Mouse (Mus musculus) embryonic facial prominence, embryonic 10.5 days (tissue): ENCODE measurements around the gene Smco1. TPM values are rescaled to one million over a fixed set of nuclear protein-coding genes. Genes with fewer than 3 reads are reported as not detected.
"Not testable (repeated sequence)": the region's sequence is repeated elsewhere in the genome, so short reads cannot be mapped to it uniquely, and the experiment has no call there.

ENCODE experiments used
- DNase-seq: peaks from one replicate; pipeline ENCODE4 v3.0.0-alpha.2; 2017; ENCODE audit warnings: low spot score
- H3K27ac ChIP-seq: fragments of 300-500 bp; sonication (generic); replicated peaks from 2 replicates; pipeline ENCODE4 v1.5.1; 2016; ENCODE audit warnings: mild to moderate bottlenecking
- H3K27me3 ChIP-seq: fragments of 300-500 bp; sonication (generic); replicated peaks from 2 replicates; pipeline ENCODE4 v1.6.1; 2016; ENCODE audit warnings: low read depth, mild to moderate bottlenecking; ENCODE audit not compliant: poor library complexity, severe bottlenecking
- H3K36me3 ChIP-seq: fragments of 300-500 bp; sonication (generic); replicated peaks from 2 replicates; pipeline ENCODE4 v1.6.1; 2016; ENCODE audit warnings: mild to moderate bottlenecking, moderate library complexity
- H3K4me1 ChIP-seq: fragments of 300-500 bp; sonication (generic); 2 replicates; pipeline ENCODE4 v1.6.1; 2016
- H3K4me3 ChIP-seq: fragments of 300-500 bp; sonication (generic); 2 replicates; pipeline ENCODE4 v1.5.1; 2016; ENCODE audit warnings: mild to moderate bottlenecking, moderate library complexity
- H3K9me3 ChIP-seq: fragments of 300-500 bp; sonication (generic); 2 replicates; pipeline ENCODE4 v1.6.1; 2016; ENCODE audit warnings: mild to moderate bottlenecking
- WGBS: fragments of 180-500 bp; shearing (Covaris S2); methylation state at CpG from one replicate; pipeline ENCODE4 v1.1.7; 2016; 5-methylcytosine and 5-hydroxymethylcytosine counted together
- polyA plus RNA-seq: library from polyadenylated mRNA; unstranded; fragments of >200 nt; fragmentation: Nextera tagmentation; extraction: Ambion mirVana; gene quantifications from 2 replicates; pipeline ENCODE4 v1.2.1, GENCODE M21; 2016

Gene Smco1
- polyA plus RNA-seq, 1 experiment from 2014 or later, result not detected

DNA sequence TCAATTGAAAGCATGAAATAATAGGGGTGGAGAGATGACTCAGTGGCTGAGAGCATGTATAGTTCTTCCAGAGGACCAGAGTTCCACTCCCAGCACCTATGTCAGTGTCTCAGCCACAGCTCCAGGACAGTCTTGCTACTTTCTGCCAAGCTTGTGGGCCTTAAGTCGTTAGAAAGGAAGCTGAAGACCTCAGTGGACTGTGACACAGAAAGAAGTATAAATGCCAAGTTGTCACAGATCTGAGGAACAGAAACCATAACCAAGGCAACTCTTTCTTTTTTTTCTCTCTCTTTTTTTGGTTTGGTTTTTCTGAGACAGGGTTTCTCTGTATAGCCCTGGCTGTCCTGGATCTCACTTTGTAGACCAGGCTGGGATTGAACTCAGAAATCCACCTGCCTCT is 4.6 kb downstream of the Smco1 start:
- Histone ChIP-seq H3K36me3 (peaks cover 16% of the 10 kb centered on the region), H3K9me3 (peaks cover 9% of the 10 kb centered on the region; the same call in 1 of the 2 replicates), H3K4me1 (peaks cover 25% of the 10 kb centered on the region), H3K4me3 (no peak overlapping the region), H3K27me3 (no peaks in the 10 kb centered on the region), H3K27ac (no peak overlapping the region)
- DNase-seq, result no peak
- 69% methylated on average over 1 of the region's 1 CpGs for WGBS

DNA sequence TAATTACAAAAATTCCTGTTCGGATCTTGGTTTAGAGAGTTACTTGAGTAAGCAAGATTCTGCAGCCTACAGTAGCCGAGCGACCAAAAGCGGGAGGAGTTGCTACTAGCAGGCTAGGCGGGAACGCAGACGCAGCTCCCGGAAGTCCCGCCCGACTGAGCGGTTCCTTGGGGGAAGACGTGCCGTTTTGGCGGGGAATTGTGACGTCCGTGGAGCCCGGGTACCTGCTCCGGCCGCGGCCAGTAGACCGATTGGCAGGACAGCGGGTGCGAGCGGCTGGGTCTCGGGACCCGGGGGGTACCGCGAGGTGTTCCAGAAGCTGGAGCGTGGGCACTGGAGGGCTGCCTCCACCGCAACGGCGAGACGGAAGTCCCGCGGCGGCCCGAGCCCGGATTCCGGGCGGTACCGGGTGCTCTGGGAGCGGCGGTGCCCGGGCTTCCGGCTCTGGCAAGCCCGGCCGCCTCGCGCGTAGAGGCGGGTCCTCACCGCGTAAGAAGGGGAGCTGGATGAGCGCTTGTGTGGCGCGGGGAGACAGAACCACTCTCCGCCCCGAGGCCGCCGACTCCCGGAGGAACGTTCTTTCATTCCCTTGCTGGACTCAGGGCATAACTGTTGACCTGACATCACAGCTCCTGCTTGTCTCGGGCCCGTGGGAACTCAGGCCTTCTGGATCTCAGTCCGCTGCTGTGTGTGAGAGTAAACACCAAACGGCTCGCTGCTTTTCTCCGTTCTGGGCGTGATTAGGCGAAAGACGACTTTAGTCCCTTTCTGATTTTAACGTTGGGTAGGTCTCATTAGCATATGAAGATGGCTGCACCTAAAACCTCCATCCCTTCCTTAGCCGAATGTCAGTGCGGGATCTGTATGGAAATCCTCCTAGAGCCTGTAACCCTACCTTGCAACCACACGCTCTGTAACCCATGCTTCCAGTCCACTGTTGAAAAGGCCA is 6.3 kb downstream of the Smco1 start, which contains the start of gene Rnf168:
Gene Rnf168 (plus strand): TSS at position 152 of the 949 bp plus-strand sequence.
- under 1% methylated on average over 75 of the region's 75 CpGs for WGBS

DNA sequence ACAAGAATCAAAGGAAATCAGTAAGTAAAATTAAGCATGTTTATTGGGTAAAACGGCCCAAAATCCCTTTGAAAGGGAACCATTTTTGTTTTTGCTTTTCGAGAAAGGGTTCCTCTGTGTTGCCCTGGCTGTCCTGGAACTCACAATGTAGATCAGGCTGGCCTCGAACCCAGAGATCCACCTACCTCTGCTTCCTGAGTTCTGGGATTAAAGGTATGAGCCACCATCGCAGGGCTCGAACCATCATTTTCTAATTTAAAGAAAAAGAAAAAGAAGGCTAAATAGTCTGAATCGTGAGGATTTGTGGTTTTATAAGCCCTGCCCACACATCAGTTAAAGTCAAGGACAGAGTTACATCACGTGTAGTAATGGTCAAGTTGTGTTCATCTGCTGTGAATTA is 7.1 kb downstream of the Smco1 start:
- H3K4me3 ChIP-seq, result peak overlapping the region; percentile 87
- H3K4me1 ChIP-seq, result peaks cover 25% of the 10 kb centered on the region
- peaks cover 41% of the 10 kb centered on the region for H3K36me3 ChIP-seq
- no peak for DNase-seq
- H3K9me3 ChIP-seq, result peaks cover 9% of the 10 kb centered on the region; the same call in 1 of the 2 replicates
- no peaks in the 10 kb centered on the region for H3K27me3 ChIP-seq
- H3K27ac ChIP-seq, result peak overlapping the region; percentile 95
- WGBS, result 65% methylated on average over 7 of the region's 7 CpGs

More for the DNA sequence above, 6.3 kb downstream of the Smco1 start, which contains the start of gene Rnf168:
- H3K4me3 ChIP-seq, result peak within 1 kb of the TSS; percentile 87
- no peaks in the 10 kb centered on the region for H3K27me3 ChIP-seq
- H3K9me3 ChIP-seq, result peaks cover 9% of the 10 kb centered on the region; the same call in 1 of the 2 replicates
- H3K4me1 ChIP-seq, result peaks cover 25% of the 10 kb centered on the region
- peak; percentile 93 for DNase-seq
- H3K36me3 ChIP-seq, result peaks cover 33% of the 10 kb centered on the region
- H3K27ac ChIP-seq, result peak within 1 kb of the TSS; percentile 95

DNA sequence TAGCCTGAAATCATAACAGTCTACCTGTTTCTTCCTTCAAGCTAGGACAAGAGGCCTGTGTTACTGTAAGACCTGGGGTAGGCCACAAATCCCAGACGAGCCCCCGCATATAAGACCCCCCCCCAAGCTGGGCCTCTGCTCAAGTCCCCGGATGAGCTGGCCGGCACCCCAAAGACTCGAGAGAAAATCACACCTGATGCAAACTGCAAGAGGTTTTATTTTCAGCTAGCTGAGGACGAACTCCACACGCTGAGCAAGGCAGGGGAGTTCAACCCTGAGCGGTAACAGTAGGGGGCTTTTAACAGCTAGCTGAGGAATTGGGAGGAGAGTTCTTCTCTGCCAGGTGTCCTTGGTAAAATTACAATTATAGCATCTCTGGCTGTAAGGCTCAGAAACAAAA is 8.9 kb downstream of the Smco1 start:
- peak overlapping the region; percentile 87 for H3K4me3 ChIP-seq
- no peak for DNase-seq
- H3K27me3 ChIP-seq, result no peaks in the 10 kb centered on the region
- H3K9me3 ChIP-seq, result peaks cover 9% of the 10 kb centered on the region; the same call in 1 of the 2 replicates
- peaks cover 25% of the 10 kb centered on the region for H3K4me1 ChIP-seq
- H3K36me3 ChIP-seq, result peaks cover 59% of the 10 kb centered on the region
- H3K27ac ChIP-seq, result no peak overlapping the region
- WGBS, result 95% methylated on average over 8 of the region's 8 CpGs

DNA sequence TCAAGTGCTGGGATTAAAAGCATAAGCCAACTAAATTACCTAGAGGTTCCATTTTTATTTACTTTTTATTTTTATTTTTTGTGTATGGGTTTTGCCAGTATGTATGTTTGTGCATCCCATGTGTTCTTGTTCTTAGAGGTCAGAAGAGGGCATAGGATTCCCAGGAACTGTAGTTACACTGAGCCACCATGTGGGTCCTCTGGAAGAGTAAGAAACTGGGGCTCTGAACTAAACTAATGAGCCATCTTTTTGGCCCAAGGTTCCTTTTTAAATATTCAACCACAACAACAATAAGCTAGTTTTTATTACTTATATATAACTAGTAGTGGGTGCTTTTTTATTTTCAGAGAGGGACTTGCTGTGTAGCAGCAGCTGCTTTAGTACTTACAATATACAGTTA is 11.3 kb downstream of the Smco1 start:
- Histone ChIP-seq H3K27ac (no peak overlapping the region), H3K36me3 (peaks cover 83% of the 10 kb centered on the region), H3K9me3 (peaks cover 9% of the 10 kb centered on the region; the same call in 1 of the 2 replicates), H3K4me3 (no peak overlapping the region), H3K4me1 (peaks cover 22% of the 10 kb centered on the region), H3K27me3 (no peaks in the 10 kb centered on the region)
- no peak for DNase-seq

DNA sequence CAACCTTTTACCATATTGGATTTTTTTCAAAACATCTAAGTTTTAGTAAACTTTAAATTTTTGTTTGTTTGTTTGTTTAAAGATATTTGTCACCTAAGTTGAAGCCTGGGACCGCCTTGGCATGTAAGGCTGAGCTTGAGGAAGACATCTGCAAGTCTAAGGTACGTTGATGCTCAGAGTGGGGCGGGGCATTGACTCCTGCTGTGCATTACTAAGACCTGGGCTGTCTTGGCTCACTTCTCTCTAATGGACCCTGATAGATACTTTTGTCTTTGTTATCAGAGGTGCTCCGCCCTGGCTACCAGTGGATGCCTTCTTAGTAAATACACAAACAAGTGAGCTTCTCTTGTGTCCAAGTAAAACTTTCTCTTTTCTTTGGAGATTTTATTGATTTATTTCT is 20.6 kb downstream of the Smco1 start:
- no peaks in the 10 kb centered on the region for H3K27me3 ChIP-seq
- WGBS, result 94% methylated on average over 4 of the region's 4 CpGs
- no peaks in the 10 kb centered on the region for H3K9me3 ChIP-seq
- H3K27ac ChIP-seq, result no peak overlapping the region
- peaks cover 69% of the 10 kb centered on the region for H3K36me3 ChIP-seq
- H3K4me3 ChIP-seq, result no peak overlapping the region
- no peak for DNase-seq
- no peaks in the 10 kb centered on the region for H3K4me1 ChIP-seq

DNA sequence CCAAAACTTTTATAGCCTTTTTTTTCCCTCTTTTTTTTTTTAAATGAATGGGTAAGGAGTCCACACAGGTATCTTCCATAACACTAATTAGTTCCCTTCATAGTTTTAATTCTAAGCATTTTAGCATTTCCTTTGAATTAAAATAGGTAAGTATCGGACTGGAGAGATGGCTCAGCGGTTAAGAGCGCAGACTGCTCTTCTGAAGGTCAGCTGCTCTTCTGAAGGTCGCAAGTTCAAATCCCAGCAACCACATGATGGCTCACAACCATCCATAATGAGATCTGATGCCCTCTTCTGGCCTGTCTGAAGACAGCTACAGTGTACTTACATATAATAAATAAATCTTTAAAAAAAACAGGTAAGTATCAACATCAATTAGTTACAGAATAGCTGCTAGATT is 28.3 kb downstream of the Smco1 start:
- not testable (repeated sequence) for H3K9me3 ChIP-seq, H3K27me3 ChIP-seq, H3K27ac ChIP-seq, DNase-seq, H3K4me1 ChIP-seq, H3K4me3 ChIP-seq
- H3K36me3 ChIP-seq, result peaks cover 65% of the 10 kb centered on the region
- 93% methylated on average over 4 of the region's 4 CpGs for WGBS

DNA sequence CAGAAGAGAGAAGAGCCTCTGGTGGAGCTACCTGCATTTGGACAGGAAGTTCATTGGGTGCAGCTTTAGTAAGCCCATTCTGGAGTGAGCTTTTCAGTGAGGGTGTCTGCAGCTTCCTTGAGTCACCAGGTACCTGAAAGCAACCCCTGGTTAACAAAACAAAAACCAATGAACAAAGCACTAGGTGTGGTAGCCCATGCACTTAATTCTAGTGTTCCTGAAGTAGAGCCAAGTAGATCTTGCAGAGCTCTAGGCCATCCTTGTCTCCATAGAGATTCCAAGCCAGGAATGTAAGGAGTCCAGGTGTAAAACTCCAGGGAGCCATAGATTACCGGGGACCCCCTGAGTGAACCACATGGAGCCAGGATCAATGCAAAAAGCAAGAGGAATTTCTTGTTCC is 31.8 kb downstream of the Smco1 start:
- Histone ChIP-seq H3K9me3 (no peaks in the 10 kb centered on the region), H3K36me3 (peaks cover 39% of the 10 kb centered on the region), H3K27me3 (no peaks in the 10 kb centered on the region), H3K4me1 (no peaks in the 10 kb centered on the region), H3K27ac (no peak overlapping the region), H3K4me3 (no peak overlapping the region)
- 46% methylated on average over 1 of the region's 1 CpGs for WGBS
- no peak for DNase-seq

DNA sequence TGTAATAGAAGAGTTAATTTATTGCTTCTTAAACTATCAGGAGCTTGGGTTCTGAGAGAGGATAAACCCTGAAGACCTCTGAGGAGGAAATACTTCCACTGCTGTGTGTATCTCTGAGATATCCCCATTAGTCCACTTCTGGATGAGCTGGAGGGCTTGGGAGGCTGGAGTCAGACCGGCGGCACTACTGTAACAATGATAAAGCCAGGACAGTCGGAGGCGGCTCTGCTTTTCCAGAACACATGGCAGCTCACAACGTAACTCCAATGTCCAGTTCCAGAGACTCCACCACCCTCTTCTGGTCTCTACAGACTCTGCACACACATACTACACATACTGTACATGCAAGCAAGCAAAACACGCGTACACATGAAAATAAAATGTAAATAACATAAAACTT is 32.6 kb downstream of the Smco1 start:
- peaks cover 31% of the 10 kb centered on the region for H3K36me3 ChIP-seq
- H3K4me3 ChIP-seq, result no peak overlapping the region
- no peak for DNase-seq
- no peaks in the 10 kb centered on the region for H3K4me1 ChIP-seq
- H3K9me3 ChIP-seq, result no peaks in the 10 kb centered on the region
- H3K27ac ChIP-seq, result no peak overlapping the region
- 96% methylated on average over 7 of the region's 7 CpGs for WGBS
- no peaks in the 10 kb centered on the region for H3K27me3 ChIP-seq

DNA sequence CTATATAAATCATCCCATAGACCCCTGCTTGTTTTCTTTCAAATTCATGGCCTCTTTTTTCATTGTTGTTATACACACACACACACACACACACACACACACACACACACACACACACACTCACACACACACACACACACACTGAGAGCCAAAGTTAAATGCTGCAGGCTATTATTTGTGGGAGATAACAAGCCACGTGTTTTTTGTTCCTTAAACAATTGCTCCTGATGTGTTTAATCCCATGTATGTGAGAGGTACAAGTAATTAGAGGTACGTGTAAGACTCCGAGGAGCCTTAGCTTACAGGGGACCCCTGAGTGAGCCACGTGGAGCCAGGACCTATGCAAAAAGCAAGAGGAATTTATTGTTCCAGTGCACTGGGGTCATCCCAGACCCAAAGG is 40.7 kb downstream of the Smco1 start:
- Histone ChIP-seq H3K27me3 (no peaks in the 10 kb centered on the region), H3K4me3 (no peak overlapping the region), H3K9me3 (no peaks in the 10 kb centered on the region), H3K27ac (no peak overlapping the region), H3K36me3 (no peaks in the 10 kb centered on the region), H3K4me1 (peaks cover 27% of the 10 kb centered on the region)
- DNase-seq, result no peak
- 78% methylated on average over 4 of the region's 4 CpGs for WGBS

DNA sequence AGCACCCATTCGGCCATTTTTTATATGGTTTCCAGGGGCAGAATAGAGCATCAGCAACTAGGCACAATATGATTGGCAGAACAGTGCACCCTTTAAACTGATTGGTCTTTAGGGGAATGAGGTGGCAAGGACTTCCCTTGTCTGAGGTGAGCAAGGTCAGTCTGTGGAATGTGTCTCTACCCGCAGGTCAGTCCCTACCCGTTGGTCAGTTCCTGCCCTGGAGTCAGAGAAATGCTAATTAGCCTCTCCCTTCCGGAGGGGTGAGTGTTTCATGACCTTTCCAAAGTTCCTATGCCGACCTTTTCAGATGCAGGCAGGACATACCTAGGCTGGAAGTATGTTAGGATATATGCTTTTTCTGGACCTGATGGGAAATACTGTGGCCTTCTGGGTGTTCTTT is 41.1 kb downstream of the Smco1 start:
- H3K9me3 ChIP-seq, result no peaks in the 10 kb centered on the region
- H3K27me3 ChIP-seq, result no peaks in the 10 kb centered on the region
- DNase-seq, result no peak
- H3K4me1 ChIP-seq, result peaks cover 27% of the 10 kb centered on the region
- no peak overlapping the region for H3K27ac ChIP-seq
- H3K36me3 ChIP-seq, result no peaks in the 10 kb centered on the region
- WGBS, result 34% methylated on average over 5 of the region's 5 CpGs
- no peak overlapping the region for H3K4me3 ChIP-seq

DNA sequence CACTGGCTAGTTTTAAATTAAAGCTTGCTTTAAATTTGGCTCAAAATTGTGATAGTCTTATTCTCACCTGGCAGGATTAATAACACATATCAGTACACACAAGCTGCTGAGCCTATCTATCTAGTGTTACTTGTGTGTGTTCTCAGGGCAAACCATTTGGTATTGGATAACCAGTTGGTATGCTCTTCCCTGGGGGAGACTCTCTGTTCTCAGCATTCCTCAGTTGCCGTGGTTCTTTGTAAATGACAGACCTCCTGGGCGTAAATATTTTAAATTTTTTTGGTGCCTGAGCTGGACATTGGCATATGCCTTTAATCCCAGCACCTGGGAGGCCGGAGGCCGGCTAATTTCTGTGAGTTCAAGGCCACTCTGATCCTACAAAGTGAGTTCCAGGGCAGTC is 41.6 kb downstream of the Smco1 start:
- H3K36me3 ChIP-seq, result no peaks in the 10 kb centered on the region
- no peaks in the 10 kb centered on the region for H3K9me3 ChIP-seq
- WGBS, result 46% methylated on average over 4 of the region's 4 CpGs
- peak; percentile 15 for DNase-seq
- no peaks in the 10 kb centered on the region for H3K27me3 ChIP-seq
- H3K4me1 ChIP-seq, result peaks cover 27% of the 10 kb centered on the region
- H3K4me3 ChIP-seq, result no peak overlapping the region
- H3K27ac ChIP-seq, result no peak overlapping the region; the same call in 1 of the 2 replicates

DNA sequence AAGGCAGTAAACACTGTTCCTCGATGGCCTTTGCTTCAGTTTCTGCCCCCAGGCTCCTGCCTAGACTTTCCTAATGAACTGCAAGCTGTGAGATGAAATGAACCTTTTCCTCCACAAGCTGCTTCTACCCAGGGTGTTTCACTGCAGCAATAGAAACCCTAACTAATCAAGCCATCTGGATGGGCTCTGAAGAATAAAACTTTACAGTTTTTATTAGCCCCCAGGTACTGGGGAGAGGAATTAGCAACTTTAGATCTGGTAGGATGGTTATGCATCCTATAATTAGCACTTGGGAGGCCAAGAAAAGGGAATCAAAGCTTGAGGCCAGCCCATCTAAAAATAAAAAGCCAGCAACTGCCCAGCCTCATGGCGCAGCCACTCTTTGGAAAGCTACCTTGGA is 45.3 kb downstream of the Smco1 start:
- Histone ChIP-seq H3K27me3 (no peaks in the 10 kb centered on the region), H3K9me3 (no peaks in the 10 kb centered on the region), H3K4me1 (peaks cover 25% of the 10 kb centered on the region), H3K27ac (no peak overlapping the region), H3K4me3 (no peak overlapping the region), H3K36me3 (no peaks in the 10 kb centered on the region)
- no peak for DNase-seq
- 58% methylated on average over 2 of the region's 2 CpGs for WGBS
